Mouse (Mus musculus): ENCODE data around the gene Ing4. TPM values are rescaled to one million over a fixed set of nuclear protein-coding genes. Genes with fewer than 3 reads are reported as not detected.
"Not testable (repeated sequence)": the region's sequence is repeated elsewhere in the genome, so short reads cannot be mapped to it uniquely, and the experiment has no call there.

The Ing4 gene
- total and polyA plus RNA-seq, 2 experiments from 2014 or later: 78.3 to 97.6 TPM

- Histone ChIP-seq H3K9ac (replicated peaks; ENCODE audit: low read length) (peak overlapping the region; percentile 93; the same call in 1 of the 2 replicates), H3K27ac (peak overlapping the region; percentile 98), H3K4me1 (ENCODE audit: insufficient read depth, low read length) (peaks cover 4% of the 10 kb centered on the region; the same call in 1 of the 2 replicates), H3K36me3 (ENCODE audit: insufficient read depth, low read length) (peaks cover 7% of the 10 kb centered on the region; the same call in 1 of the 2 replicates), H3K9me3 (ENCODE audit: low read length) (no peaks in the 10 kb centered on the region), H3K27me3 (ENCODE audit: insufficient read depth, low read length) (no peaks in the 10 kb centered on the region), H3K4me2 (ENCODE audit: low read depth, low read length) (peak overlapping the region; percentile 84), H3K4me3 (ENCODE audit: low read length) (peak overlapping the region; percentile 79)
- 47% methylated on average over 13 of the region's 13 CpGs for WGBS
- DNase-seq (ENCODE audit: low spot score) (no peak), ATAC-seq (no peak)
- no peak for TF ChIP-seq CTCF (IDR thresholded peaks at IDR 0.05; ENCODE audit: low read depth)
Observed at GRCm38 (mm10) chr6:125008060-125008459, 31.5 kb upstream of the Ing4 start.

GRCm38 (mm10) chr6:125008586-125009128, 30.9 kb upstream of the Ing4 start:
- WGBS: under 1% methylated on average over 32 of the region's 34 CpGs
- no peak for TF ChIP-seq CTCF (IDR thresholded peaks at IDR 0.05; ENCODE audit: low read depth)
- H3K4me1 ChIP-seq (ENCODE audit: insufficient read depth, low read length): peaks cover 4% of the 10 kb centered on the region; the same call in 1 of the 2 replicates
- H3K9me3 ChIP-seq (ENCODE audit: low read length): no peaks in the 10 kb centered on the region
- ATAC-seq: peak; percentile 98
- peak overlapping the region; percentile 98 for H3K27ac ChIP-seq
- peak; percentile 99 for DNase-seq (ENCODE audit: low spot score)
- H3K4me2 ChIP-seq (ENCODE audit: low read depth, low read length): peak overlapping the region; percentile 84
- H3K36me3 ChIP-seq (ENCODE audit: insufficient read depth, low read length): peaks cover 10% of the 10 kb centered on the region; the same call in 1 of the 2 replicates
- peak overlapping the region; percentile 79 for H3K4me3 ChIP-seq (ENCODE audit: low read length)
- peak overlapping the region; percentile 93 for H3K9ac ChIP-seq (replicated peaks; ENCODE audit: low read length)
- H3K27me3 ChIP-seq (ENCODE audit: insufficient read depth, low read length): no peaks in the 10 kb centered on the region

GRCm38 (mm10) chr6:125009129-125009180, 30.6 kb upstream of the Ing4 start, which contains the start of gene Zfp384:
Gene Zfp384 (plus strand): TSS chr6:125009145.
- ATAC-seq: no peak
- peaks cover 4% of the 10 kb centered on the region; the same call in 1 of the 2 replicates for H3K4me1 ChIP-seq (ENCODE audit: insufficient read depth, low read length)
- peak within 1 kb of the TSS; percentile 93 for H3K9ac ChIP-seq (replicated peaks; ENCODE audit: low read length)
- peak within 1 kb of the TSS; percentile 84 for H3K4me2 ChIP-seq (ENCODE audit: low read depth, low read length)
- no peaks in the 10 kb centered on the region for H3K9me3 ChIP-seq (ENCODE audit: low read length)
- no peak for TF ChIP-seq CTCF (IDR thresholded peaks at IDR 0.05; ENCODE audit: low read depth)
- H3K27me3 ChIP-seq (ENCODE audit: insufficient read depth, low read length): no peaks in the 10 kb centered on the region
- peak within 1 kb of the TSS; percentile 98 for H3K27ac ChIP-seq
- peak within 1 kb of the TSS; percentile 79 for H3K4me3 ChIP-seq (ENCODE audit: low read length)
- 0% methylated on average over 3 of the region's 3 CpGs for WGBS
- DNase-seq (ENCODE audit: low spot score): no peak
- peaks cover 13% of the 10 kb centered on the region; the same call in 1 of the 2 replicates for H3K36me3 ChIP-seq (ENCODE audit: insufficient read depth, low read length)

GRCm38 (mm10) chr6:125009181-125010073, 30.1 kb upstream of the Ing4 start:
- H3K9ac ChIP-seq (replicated peaks; ENCODE audit: low read length): peak overlapping the region; percentile 93
- no peaks in the 10 kb centered on the region for H3K9me3 ChIP-seq (ENCODE audit: low read length)
- H3K27me3 ChIP-seq (ENCODE audit: insufficient read depth, low read length): no peaks in the 10 kb centered on the region
- H3K36me3 ChIP-seq (ENCODE audit: insufficient read depth, low read length): peaks cover 15% of the 10 kb centered on the region; the same call in 1 of the 2 replicates
- peak overlapping the region; percentile 98 for H3K27ac ChIP-seq
- peak overlapping the region; percentile 84 for H3K4me2 ChIP-seq (ENCODE audit: low read depth, low read length)
- peaks cover 4% of the 10 kb centered on the region; the same call in 1 of the 2 replicates for H3K4me1 ChIP-seq (ENCODE audit: insufficient read depth, low read length)
- ATAC-seq (peak; percentile 91), DNase-seq (ENCODE audit: low spot score) (peak; percentile 92)
- peak overlapping the region; percentile 79 for H3K4me3 ChIP-seq (ENCODE audit: low read length)
- WGBS: 2% methylated on average over 29 of the region's 78 CpGs
- TF ChIP-seq CTCF (IDR thresholded peaks at IDR 0.05; ENCODE audit: low read depth): no peak

- WGBS: 97% methylated on average over 3 of the region's 3 CpGs
- Histone ChIP-seq H3K9ac (replicated peaks; ENCODE audit: low read length) (no peak overlapping the region), H3K27me3 (ENCODE audit: insufficient read depth, low read length) (no peaks in the 10 kb centered on the region), H3K4me2 (ENCODE audit: low read depth, low read length) (no peak overlapping the region), H3K9me3 (ENCODE audit: low read length) (no peaks in the 10 kb centered on the region), H3K4me1 (ENCODE audit: insufficient read depth, low read length) (no peaks in the 10 kb centered on the region), H3K4me3 (ENCODE audit: low read length) (no peak overlapping the region), H3K36me3 (ENCODE audit: insufficient read depth, low read length) (peaks cover 21% of the 10 kb centered on the region; the same call in 1 of the 2 replicates), H3K27ac (no peak overlapping the region)
- no peak for TF ChIP-seq CTCF (IDR thresholded peaks at IDR 0.05; ENCODE audit: low read depth)
- ATAC-seq (no peak), DNase-seq (ENCODE audit: low spot score) (no peak)
Observed at GRCm38 (mm10) chr6:125017682-125018081, 21.9 kb upstream of the Ing4 start.

GRCm38 (mm10) chr6:125030532-125030931, 9.0 kb upstream of the Ing4 start:
- not testable (repeated sequence) for H3K27ac ChIP-seq; H3K4me2 ChIP-seq (ENCODE audit: low read depth, low read length); H3K4me1 ChIP-seq (ENCODE audit: insufficient read depth, low read length); H3K4me3 ChIP-seq (ENCODE audit: low read length); H3K27me3 ChIP-seq (ENCODE audit: insufficient read depth, low read length); H3K9ac ChIP-seq (replicated peaks; ENCODE audit: low read length); H3K9me3 ChIP-seq (ENCODE audit: low read length)
- H3K36me3 ChIP-seq (ENCODE audit: insufficient read depth, low read length): peaks cover 52% of the 10 kb centered on the region
- peak; percentile 59 for DNase-seq (ENCODE audit: low spot score)
- peak; percentile 61 for ATAC-seq
- peak; percentile 91 for TF ChIP-seq CTCF (IDR thresholded peaks at IDR 0.05; ENCODE audit: low read depth)
- WGBS: 31% methylated on average over 7 of the region's 9 CpGs

GRCm38 (mm10) chr6:125031604-125032003, 8.0 kb upstream of the Ing4 start:
- H3K4me3 ChIP-seq (ENCODE audit: low read length): no peak overlapping the region
- H3K36me3 ChIP-seq (ENCODE audit: insufficient read depth, low read length): peaks cover 56% of the 10 kb centered on the region
- no peak for TF ChIP-seq CTCF (IDR thresholded peaks at IDR 0.05; ENCODE audit: low read depth)
- no peaks in the 10 kb centered on the region for H3K27me3 ChIP-seq (ENCODE audit: insufficient read depth, low read length)
- WGBS: 90% methylated on average over 16 of the region's 16 CpGs
- H3K4me1 ChIP-seq (ENCODE audit: insufficient read depth, low read length): no peaks in the 10 kb centered on the region
- no peak for DNase-seq (ENCODE audit: low spot score)
- no peak for ATAC-seq
- no peak overlapping the region for H3K27ac ChIP-seq
- no peaks in the 10 kb centered on the region for H3K9me3 ChIP-seq (ENCODE audit: low read length)
- no peak overlapping the region for H3K4me2 ChIP-seq (ENCODE audit: low read depth, low read length)
- H3K9ac ChIP-seq (replicated peaks; ENCODE audit: low read length): no peak overlapping the region

Data from hindbrain, postnatal 0 days (tissue).